Mouse (Mus musculus): ENCODE results near the gene Lyplal1. TPM values are rescaled to one million over a fixed set of nuclear protein-coding genes. Genes with fewer than 3 reads are reported as not detected.

The Lyplal1 gene
- polyA plus RNA-seq, 1 experiment, result 5.1 TPM

- H3K27ac ChIP-seq (ENCODE audit: control insufficient read depth, insufficient read depth, low read depth, low read length), result no peak overlapping the region
- H3K27me3 ChIP-seq (ENCODE audit: control insufficient read depth, insufficient read depth, low read length), result no peaks in the 10 kb centered on the region
- no peaks in the 10 kb centered on the region for H3K36me3 ChIP-seq (ENCODE audit: control insufficient read depth, insufficient read depth, low read length)
- no peak for TF ChIP-seq POLR2A (IDR thresholded peaks at IDR 0.05; ENCODE audit: control insufficient read depth, low read depth, low read length)
- TF ChIP-seq CTCF (IDR thresholded peaks at IDR 0.05; ENCODE audit: control insufficient read depth, insufficient read depth, insufficient replicate concordance, low read depth, low read length), result no peak
- H3K4me3 ChIP-seq (ENCODE audit: control insufficient read depth, low read depth, low read length), result no peak overlapping the region
- H3K4me1 ChIP-seq (ENCODE audit: control insufficient read depth, insufficient read depth, low read length), result no peaks in the 10 kb centered on the region
Observed at GRCm38 (mm10) chr1:186136636-186137380, 19.7 kb upstream of the Lyplal1 start.

- Histone ChIP-seq H3K4me1 (ENCODE audit: control insufficient read depth, insufficient read depth, low read length) (no peaks in the 10 kb centered on the region), H3K36me3 (ENCODE audit: control insufficient read depth, insufficient read depth, low read length) (no peaks in the 10 kb centered on the region), H3K4me3 (ENCODE audit: control insufficient read depth, low read depth, low read length) (no peak overlapping the region), H3K27me3 (ENCODE audit: control insufficient read depth, insufficient read depth, low read length) (no peaks in the 10 kb centered on the region), H3K27ac (ENCODE audit: control insufficient read depth, insufficient read depth, low read depth, low read length) (no peak overlapping the region)
- TF ChIP-seq POLR2A (IDR thresholded peaks at IDR 0.05; ENCODE audit: control insufficient read depth, low read depth, low read length), result no peak
- TF ChIP-seq CTCF (IDR thresholded peaks at IDR 0.05; ENCODE audit: control insufficient read depth, insufficient read depth, insufficient replicate concordance, low read depth, low read length), result no peak
Observed at GRCm38 (mm10) chr1:186131465-186131864, 14.4 kb upstream of the Lyplal1 start.

- TF ChIP-seq POLR2A (IDR thresholded peaks at IDR 0.05; ENCODE audit: control insufficient read depth, low read depth, low read length) (no peak), CTCF (IDR thresholded peaks at IDR 0.05; ENCODE audit: control insufficient read depth, insufficient read depth, insufficient replicate concordance, low read depth, low read length) (no peak)
- H3K27ac ChIP-seq (ENCODE audit: control insufficient read depth, insufficient read depth, low read depth, low read length), result no peak overlapping the region
- H3K4me1 ChIP-seq (ENCODE audit: control insufficient read depth, insufficient read depth, low read length), result no peaks in the 10 kb centered on the region
- H3K4me3 ChIP-seq (ENCODE audit: control insufficient read depth, low read depth, low read length), result no peak overlapping the region
- H3K36me3 ChIP-seq (ENCODE audit: control insufficient read depth, insufficient read depth, low read length), result no peaks in the 10 kb centered on the region
- no peaks in the 10 kb centered on the region for H3K27me3 ChIP-seq (ENCODE audit: control insufficient read depth, insufficient read depth, low read length)
Observed at GRCm38 (mm10) chr1:186128940-186129339, 11.8 kb upstream of the Lyplal1 start.

- Histone ChIP-seq H3K4me1 (ENCODE audit: control insufficient read depth, insufficient read depth, low read length) (no peaks in the 10 kb centered on the region), H3K27ac (ENCODE audit: control insufficient read depth, insufficient read depth, low read depth, low read length) (no peak overlapping the region), H3K27me3 (ENCODE audit: control insufficient read depth, insufficient read depth, low read length) (no peaks in the 10 kb centered on the region), H3K4me3 (ENCODE audit: control insufficient read depth, low read depth, low read length) (no peak overlapping the region), H3K36me3 (ENCODE audit: control insufficient read depth, insufficient read depth, low read length) (no peaks in the 10 kb centered on the region)
- no peak for TF ChIP-seq CTCF (IDR thresholded peaks at IDR 0.05; ENCODE audit: control insufficient read depth, insufficient read depth, insufficient replicate concordance, low read depth, low read length)
- TF ChIP-seq POLR2A (IDR thresholded peaks at IDR 0.05; ENCODE audit: control insufficient read depth, low read depth, low read length), result no peak
Observed at GRCm38 (mm10) chr1:186126313-186126862, 9.3 kb upstream of the Lyplal1 start.

GRCm38 (mm10) chr1:186123690-186124089 is 6.6 kb upstream of the Lyplal1 start:
- Histone ChIP-seq H3K36me3 (ENCODE audit: control insufficient read depth, insufficient read depth, low read length) (no peaks in the 10 kb centered on the region), H3K4me3 (ENCODE audit: control insufficient read depth, low read depth, low read length) (no peak overlapping the region), H3K4me1 (ENCODE audit: control insufficient read depth, insufficient read depth, low read length) (no peaks in the 10 kb centered on the region), H3K27ac (ENCODE audit: control insufficient read depth, insufficient read depth, low read depth, low read length) (no peak overlapping the region), H3K27me3 (ENCODE audit: control insufficient read depth, insufficient read depth, low read length) (no peaks in the 10 kb centered on the region)
- no peak for TF ChIP-seq CTCF (IDR thresholded peaks at IDR 0.05; ENCODE audit: control insufficient read depth, insufficient read depth, insufficient replicate concordance, low read depth, low read length)
- no peak for TF ChIP-seq POLR2A (IDR thresholded peaks at IDR 0.05; ENCODE audit: control insufficient read depth, low read depth, low read length)

GRCm38 (mm10) chr1:186119856-186120255 is 2.7 kb upstream of the Lyplal1 start:
- Histone ChIP-seq H3K36me3 (ENCODE audit: control insufficient read depth, insufficient read depth, low read length) (no peaks in the 10 kb centered on the region), H3K4me3 (ENCODE audit: control insufficient read depth, low read depth, low read length) (no peak overlapping the region), H3K27ac (ENCODE audit: control insufficient read depth, insufficient read depth, low read depth, low read length) (no peak overlapping the region), H3K27me3 (ENCODE audit: control insufficient read depth, insufficient read depth, low read length) (no peaks in the 10 kb centered on the region), H3K4me1 (ENCODE audit: control insufficient read depth, insufficient read depth, low read length) (peaks cover 6% of the 10 kb centered on the region)
- no peak for TF ChIP-seq POLR2A (IDR thresholded peaks at IDR 0.05; ENCODE audit: control insufficient read depth, low read depth, low read length)
- no peak for TF ChIP-seq CTCF (IDR thresholded peaks at IDR 0.05; ENCODE audit: control insufficient read depth, insufficient read depth, insufficient replicate concordance, low read depth, low read length)

GRCm38 (mm10) chr1:186116086-186116600 is 967 bp downstream of the Lyplal1 start:
- TF ChIP-seq CTCF (IDR thresholded peaks at IDR 0.05; ENCODE audit: control insufficient read depth, insufficient read depth, insufficient replicate concordance, low read depth, low read length), result no peak
- no peak for TF ChIP-seq POLR2A (IDR thresholded peaks at IDR 0.05; ENCODE audit: control insufficient read depth, low read depth, low read length)
- H3K36me3 ChIP-seq (ENCODE audit: control insufficient read depth, insufficient read depth, low read length), result no peaks in the 10 kb centered on the region
- no peak overlapping the region for H3K27ac ChIP-seq (ENCODE audit: control insufficient read depth, insufficient read depth, low read depth, low read length)
- peaks cover 6% of the 10 kb centered on the region for H3K4me1 ChIP-seq (ENCODE audit: control insufficient read depth, insufficient read depth, low read length)
- H3K4me3 ChIP-seq (ENCODE audit: control insufficient read depth, low read depth, low read length), result no peak overlapping the region
- no peaks in the 10 kb centered on the region for H3K27me3 ChIP-seq (ENCODE audit: control insufficient read depth, insufficient read depth, low read length)
